Mouse (Mus musculus) layer of hippocampus, adult 9-10 months (tissue): ENCODE results near the gene Klk10.

Experiments
- DNase-seq: peaks from one replicate; pipeline ENCODE4 v3.0.0; 2022; ENCODE audit warnings: low spot score

The Klk10 gene

GRCm38 (mm10) chr7:43780746-43781145, at the start of gene Klk10:
Gene Klk10 (plus strand): TSS chr7:43781035.
- DNase-seq = no peak

DNA sequence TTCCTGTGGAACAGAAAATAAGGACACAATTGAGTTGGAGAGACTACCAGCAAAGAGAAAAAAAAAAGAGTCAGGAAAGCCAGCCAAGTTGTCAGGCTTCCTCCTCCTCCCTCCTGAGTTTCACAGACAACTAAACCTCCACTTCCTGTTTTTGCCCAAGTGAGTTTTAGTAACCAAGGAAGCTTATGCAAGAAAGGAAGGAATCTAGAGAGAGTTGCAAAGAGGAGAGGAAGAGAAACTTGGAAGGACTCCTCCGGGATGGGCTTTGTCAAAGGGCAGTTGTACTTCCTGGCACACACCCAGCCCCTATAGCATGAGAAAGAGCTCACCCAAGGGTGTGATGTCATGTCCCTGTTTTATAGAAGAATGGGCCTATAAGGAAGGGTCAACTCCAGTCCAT, 33.0 kb upstream of the Klk10 start:
- DNase-seq = no peak

DNA sequence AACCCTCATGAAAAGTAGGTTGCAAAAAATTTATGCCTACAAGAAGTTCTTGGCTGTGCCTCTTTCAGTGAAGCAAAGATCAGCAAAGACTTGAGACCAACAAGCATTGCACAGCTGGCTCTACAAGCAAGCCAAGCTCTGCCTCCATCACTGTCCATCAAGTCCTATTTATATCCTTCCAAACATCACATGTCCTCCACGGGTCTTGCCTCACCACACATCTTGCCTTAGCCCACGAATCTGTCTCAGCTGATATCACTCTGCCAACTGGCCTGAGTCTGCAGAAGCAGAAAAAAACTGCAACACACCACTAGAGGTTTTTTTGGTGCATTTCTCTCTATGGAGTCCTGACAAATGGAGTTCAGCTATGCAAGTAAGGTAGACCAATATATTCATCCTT, 28.0 kb upstream of the Klk10 start:
- no peak for DNase-seq

- DNase-seq = no peak
Observed at GRCm38 (mm10) chr7:43766484-43766883, 14.4 kb upstream of the Klk10 start.

- no peak for DNase-seq
Observed at GRCm38 (mm10) chr7:43768597-43768996, 12.2 kb upstream of the Klk10 start, which contains the start of gene Klk12. Gene Klk12 (plus strand): TSS chr7:43768897.

GRCm38 (mm10) chr7:43769636-43770035, 11.2 kb upstream of the Klk10 start:
- no peak for DNase-seq

DNA sequence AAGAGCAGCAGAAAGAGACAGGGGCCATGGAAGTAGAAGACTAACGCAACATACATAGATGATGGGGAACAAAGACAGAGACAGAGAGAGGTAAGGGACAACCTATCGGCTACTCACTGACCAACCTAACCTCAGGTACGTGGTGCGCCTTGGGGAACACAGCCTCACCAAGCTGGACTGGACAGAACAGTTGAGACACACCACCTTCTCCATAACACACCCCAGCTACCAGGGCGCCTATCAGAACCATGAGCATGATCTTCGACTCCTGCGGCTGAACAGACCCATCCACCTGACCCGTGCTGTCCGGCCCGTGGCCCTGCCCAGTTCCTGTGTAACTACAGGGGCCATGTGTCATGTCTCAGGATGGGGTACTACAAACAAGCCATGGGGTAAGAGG, 10.1 kb upstream of the Klk10 start:
- no peak for DNase-seq

- DNase-seq = no peak
Observed at GRCm38 (mm10) chr7:43771916-43772315, 8.9 kb upstream of the Klk10 start.

GRCm38 (mm10) chr7:43772901-43773300, 7.9 kb upstream of the Klk10 start:
- no peak for DNase-seq

DNA sequence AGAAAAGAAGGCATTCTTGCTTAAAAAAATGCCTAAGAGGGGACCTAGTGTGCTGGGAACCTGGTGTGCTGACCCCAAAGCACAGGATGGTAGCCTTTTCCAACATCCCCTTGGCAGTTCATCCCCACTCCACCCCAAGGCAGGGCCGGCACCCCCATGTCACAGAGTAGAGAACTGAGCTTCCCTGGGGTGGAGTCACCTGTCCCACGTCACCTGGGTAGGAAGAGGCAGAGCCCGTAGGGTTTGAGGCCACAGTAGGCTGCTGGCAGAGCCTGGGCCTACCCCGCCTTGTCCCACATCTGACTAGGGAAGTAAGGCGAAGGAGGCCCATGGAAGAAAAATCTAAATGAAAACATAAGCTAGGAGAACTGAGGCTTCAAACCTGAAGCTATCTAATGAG, 6.5 kb upstream of the Klk10 start, which contains the start of gene Klk11:
Gene Klk11, plus strand, starts transcription at position 241 of the 400 bp plus-strand sequence.
- no peak for DNase-seq

GRCm38 (mm10) chr7:43774802-43775201, 6.0 kb upstream of the Klk10 start:
- no peak for DNase-seq

DNA sequence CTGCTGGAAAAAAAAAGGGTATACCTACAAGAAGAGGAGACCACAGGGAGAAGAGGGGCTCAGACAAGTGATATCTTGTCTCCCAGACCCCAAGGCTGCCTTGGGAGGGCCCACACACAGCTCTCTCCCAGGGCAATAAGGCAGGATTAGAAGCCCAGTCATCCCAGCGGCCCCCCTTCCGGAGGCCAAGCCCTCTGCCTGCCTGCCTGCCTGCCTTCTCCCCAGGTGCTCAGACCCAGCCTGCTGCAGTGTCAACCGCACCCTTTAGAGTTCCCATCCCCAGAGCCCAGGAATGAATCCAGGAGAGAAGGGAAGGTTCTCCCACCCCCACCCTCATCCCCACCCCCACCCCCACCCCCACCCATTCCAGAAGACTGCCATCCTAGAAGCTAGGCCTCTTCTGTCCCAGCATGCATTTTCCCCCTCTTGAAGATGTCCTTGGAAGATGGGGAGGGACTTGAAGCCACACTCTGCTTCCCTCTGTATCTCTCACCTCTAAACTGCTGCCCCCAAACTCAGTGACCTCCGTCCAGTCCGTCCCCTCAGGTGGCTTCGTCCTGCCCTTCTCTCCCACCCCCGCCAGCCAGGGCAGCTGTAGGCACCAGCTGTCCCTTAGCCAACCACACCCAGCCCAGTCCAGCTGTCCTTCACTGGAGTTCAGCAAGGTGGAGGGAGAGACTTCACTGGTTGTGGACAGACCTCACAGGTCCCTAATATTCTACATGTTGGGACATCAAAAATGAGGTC, 5.4 kb upstream of the Klk10 start:
- no peak for DNase-seq

GRCm38 (mm10) chr7:43776506-43776905, 4.3 kb upstream of the Klk10 start:
- no peak for DNase-seq

DNA sequence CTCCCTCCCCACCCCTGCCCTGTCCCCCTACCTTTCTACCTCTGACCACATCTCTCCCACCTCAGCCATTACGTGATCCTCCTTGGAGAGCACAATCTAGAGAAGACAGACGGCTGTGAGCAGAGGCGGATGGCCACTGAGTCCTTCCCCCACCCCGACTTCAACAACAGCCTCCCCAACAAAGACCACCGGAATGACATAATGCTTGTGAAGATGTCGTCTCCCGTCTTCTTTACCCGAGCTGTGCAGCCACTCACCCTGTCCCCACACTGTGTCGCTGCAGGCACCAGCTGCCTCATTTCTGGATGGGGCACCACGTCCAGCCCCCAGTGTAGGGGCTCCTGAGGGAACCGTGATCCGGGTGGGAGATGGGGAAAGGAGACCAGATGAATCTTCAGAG, 3.4 kb upstream of the Klk10 start:
- DNase-seq = no peak

DNA sequence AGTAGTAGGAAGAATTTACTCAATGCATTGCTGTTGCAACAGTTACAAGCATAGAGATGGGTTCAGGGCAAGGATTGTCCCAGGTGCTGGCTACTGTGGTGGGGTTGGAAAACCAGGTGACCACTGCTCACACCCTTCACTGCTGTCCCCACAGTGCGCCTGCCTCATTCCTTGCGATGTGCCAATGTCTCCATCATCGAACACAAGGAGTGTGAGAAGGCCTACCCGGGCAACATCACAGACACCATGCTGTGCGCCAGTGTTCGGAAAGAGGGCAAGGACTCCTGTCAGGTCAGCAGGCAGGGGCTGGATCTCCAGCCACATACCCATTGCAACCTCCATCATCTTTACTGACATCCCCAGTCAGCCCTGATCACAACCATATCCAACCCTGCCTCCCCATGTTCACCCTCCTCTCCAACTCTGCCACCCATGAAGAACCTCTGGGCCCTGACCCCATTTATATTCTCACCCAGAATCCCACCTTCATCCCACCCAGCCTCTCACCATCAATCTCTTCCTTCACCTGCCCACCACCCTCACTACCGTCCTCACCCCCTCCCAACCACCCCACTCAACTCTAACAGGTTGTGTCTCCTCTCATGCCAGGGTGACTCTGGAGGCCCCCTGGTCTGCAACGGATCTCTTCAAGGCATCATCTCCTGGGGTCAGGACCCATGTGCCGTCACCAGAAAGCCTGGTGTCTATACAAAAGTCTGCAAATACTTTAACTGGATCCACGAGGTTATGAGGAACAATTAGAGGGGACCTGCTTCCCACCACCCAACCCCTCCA, 2.5 kb upstream of the Klk10 start:
- DNase-seq = no peak

DNA sequence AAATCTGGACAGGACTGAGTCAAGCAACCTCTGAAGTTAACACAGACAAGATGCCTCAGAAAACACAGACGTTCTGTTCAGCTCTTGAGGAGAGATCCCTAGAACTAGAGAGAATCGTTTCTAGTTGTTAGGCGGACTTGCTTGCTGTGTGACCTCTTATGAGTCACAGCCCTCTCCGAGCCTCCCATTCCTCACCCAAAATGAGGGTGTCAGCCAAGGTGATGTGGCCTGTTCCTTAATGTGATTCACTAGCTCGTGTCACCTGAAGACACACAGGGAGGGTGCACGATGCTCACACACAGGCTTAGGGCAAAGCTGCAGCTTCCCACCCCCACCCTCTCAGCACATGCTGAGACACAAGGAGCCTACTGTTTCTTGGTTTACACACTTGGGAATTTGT, 594 bp upstream of the Klk10 start:
- no peak for DNase-seq

- DNase-seq = no peak
Observed at GRCm38 (mm10) chr7:43781541-43781940, 706 bp downstream of the Klk10 start.

DNA sequence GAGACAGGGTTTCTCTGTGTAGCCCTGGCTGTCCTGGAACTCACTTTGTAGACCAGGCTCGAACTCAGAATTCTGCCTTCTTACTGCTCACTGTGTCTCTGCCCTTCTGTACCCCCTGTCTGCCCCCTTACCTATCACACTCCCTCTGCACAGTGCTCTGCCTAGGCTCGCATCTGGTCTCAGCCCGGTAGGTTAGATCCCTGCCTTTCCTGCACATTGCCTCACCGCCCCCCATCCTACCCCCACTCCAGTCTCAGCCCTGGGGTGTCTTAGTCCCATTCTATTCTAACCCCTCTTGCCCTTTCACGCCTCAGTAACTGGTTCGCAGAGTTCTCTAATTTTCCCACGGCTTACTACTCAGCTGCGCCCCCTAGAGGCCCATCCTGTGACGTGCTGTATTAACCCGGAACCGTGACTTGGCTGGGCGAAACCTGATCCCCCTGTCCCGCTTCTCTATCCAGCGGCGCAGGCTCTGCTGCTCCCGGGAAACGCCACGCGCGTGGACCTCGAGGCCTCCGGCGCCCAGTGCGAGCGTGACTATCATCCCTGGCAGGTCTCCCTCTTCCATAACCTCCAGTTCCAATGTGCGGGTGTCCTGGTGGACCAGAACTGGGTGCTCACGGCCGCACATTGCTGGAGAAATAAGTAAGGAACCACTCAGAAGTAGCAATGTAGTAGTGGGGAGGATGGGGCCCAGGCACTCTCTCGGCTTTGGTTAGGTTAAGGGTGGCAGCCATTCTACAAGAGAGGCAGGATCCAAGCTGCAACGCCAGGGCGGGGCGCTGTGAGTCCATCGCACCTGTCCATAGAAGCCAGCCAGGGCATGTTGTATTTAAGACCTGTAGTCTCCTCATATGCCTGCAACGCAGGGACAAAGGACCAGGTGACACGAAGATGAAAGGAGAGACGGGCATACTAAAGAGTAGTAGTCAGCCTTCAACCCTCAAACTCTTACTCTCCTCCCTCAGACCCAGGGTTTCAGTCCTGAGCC, 1.7 kb downstream of the Klk10 start:
- DNase-seq = peak; percentile 66

DNA sequence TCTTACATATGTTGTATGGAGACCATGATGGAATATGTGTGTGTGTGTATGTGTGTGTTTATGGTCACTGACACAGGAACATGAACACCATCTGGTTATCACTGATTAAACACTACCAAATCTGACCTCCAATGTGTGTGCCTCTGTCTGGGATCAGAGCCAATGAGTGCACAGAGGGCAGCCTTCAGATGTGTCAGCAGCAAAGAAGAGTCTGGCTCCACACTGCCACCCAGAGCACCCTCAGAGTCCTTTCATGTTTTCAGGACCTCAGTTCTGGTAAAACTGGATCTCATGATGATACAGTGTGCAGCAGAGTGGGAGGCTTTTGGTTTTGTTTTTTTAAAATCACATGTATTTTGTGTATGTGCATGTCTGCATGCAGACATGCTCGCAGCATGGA, 4.5 kb downstream of the Klk10 start:
- no peak for DNase-seq

GRCm38 (mm10) chr7:43788096-43788495, 7.3 kb downstream of the Klk10 start:
- DNase-seq = no peak

- DNase-seq = no peak
Observed at GRCm38 (mm10) chr7:43789295-43789694, 8.5 kb downstream of the Klk10 start.

DNA sequence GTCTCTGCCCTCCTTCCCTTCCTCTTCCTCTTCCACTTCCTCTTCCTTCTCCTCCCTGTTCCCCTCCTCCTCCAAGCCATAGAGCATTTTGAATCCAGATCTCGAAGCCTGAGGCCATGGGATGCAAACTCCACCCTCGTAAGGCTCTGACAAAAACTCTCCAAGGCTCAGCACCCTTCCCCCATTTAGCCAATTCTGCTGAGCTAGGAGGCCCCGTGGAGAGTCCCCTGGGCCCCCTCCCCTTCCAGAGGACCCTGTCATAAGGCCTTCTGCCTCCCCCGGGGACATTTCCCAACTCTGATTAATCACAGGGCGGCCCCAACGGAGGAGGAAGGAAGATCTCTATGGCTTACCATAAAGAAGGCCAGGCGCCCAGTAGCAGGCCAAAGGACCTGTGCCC, 10.8 kb downstream of the Klk10 start, which contains the start of gene Klk9:
Gene Klk9, plus strand, starts transcription at position 301 of the 400 bp plus-strand sequence.
- no peak for DNase-seq
